In genomic region chr9:47778438-47778837, GRCm38 (mm10) we compare ENCODE assay signal across 14 mouse cellular contexts.
DNase-seq lines count a peak whose midpoint lies in the region; ATAC-seq and TF ChIP-seq lines count a peak whose summit lies in the region.
"Had no signal": no experiment of that assay in that cellular context is flagged by ENCODE, and none has a peak within 500 bp of the region (broad histone marks: within the 10 kb centered on the region; RNA-seq: fewer than 3 reads in every experiment).

No protein-coding gene starts in this region.

- H3K4me2 ChIP-seq in hindbrain, embryonic 11.5 days (replicated peaks; ENCODE audit: low read depth, low read length), result no peak overlapping the region
- no peak overlapping the region for H3K4me2 ChIP-seq in hindbrain, embryonic 16.5 days (ENCODE audit: low read length)
- H3K4me2 ChIP-seq: embryonic facial prominence, embryonic 13.5 days had no signal

- no peaks in the 10 kb centered on the region for H3K36me3 ChIP-seq in hindbrain, embryonic 11.5 days (ENCODE audit: control insufficient read depth, insufficient read depth, low read length)
- no peaks in the 10 kb centered on the region for H3K36me3 ChIP-seq in hindbrain, embryonic 16.5 days (ENCODE audit: control insufficient read depth, insufficient read depth, low read length)
- H3K36me3 ChIP-seq: embryonic facial prominence, embryonic 13.5 days had no signal

- peak; percentile 32 for DNase-seq in embryo, embryonic 11 days
- DNase-seq in embryo, embryonic 9.5 days (ENCODE audit: extremely low spot score), result no peak
- no peak for DNase-seq in hindbrain, embryonic 11.5 days (ENCODE audit: low spot score)
- DNase-seq in lung, postnatal 36 days, result peak; percentile 39
- no peak for DNase-seq in cerebellum, adult 9-10 months
- no peak for DNase-seq in layer of hippocampus, postnatal 25 days (ENCODE audit: extremely low spot score in 1 of 2, low spot score in 1 of 2)
- DNase-seq: B cell, adult 2 months; cerebellum, adult 18-20 months; thymus, adult 2 months had no signal

- WGBS in hindbrain, embryonic 11.5 days, result 62% methylated on average over 11 of the region's 11 CpGs
- WGBS in hindbrain, embryonic 16.5 days, result 38% methylated on average over 11 of the region's 11 CpGs

- H3K9me3 ChIP-seq in hindbrain, embryonic 11.5 days (ENCODE audit: control insufficient read depth, low read length), result no peaks in the 10 kb centered on the region
- H3K9me3 ChIP-seq in hindbrain, embryonic 16.5 days (ENCODE audit: control insufficient read depth, low read length), result no peaks in the 10 kb centered on the region
- H3K9me3 ChIP-seq: embryonic facial prominence, embryonic 13.5 days; megakaryocyte, embryonic 14.5 days had no signal

- no peak for TF ChIP-seq POLR2A in bone marrow macrophage, adult 2 months (IDR thresholded peaks at IDR 0.05; ENCODE audit: borderline replicate concordance, low read depth, low read length)

- no peak overlapping the region for H3K4me3 ChIP-seq in hindbrain, embryonic 11.5 days (ENCODE audit: low read depth, low read length)
- no peak overlapping the region for H3K4me3 ChIP-seq in hindbrain, embryonic 16.5 days (ENCODE audit: low read length)
- no peak overlapping the region for H3K4me3 ChIP-seq in bone marrow macrophage, adult 2 months (ENCODE audit: insufficient read depth, low read length)
- H3K4me3 ChIP-seq: embryonic facial prominence, embryonic 13.5 days; megakaryocyte, embryonic 14.5 days had no signal

- H3K9ac ChIP-seq in hindbrain, embryonic 11.5 days (ENCODE audit: low read depth, low read length), result no peak overlapping the region
- no peak overlapping the region for H3K9ac ChIP-seq in hindbrain, embryonic 16.5 days (ENCODE audit: low read depth, low read length)
- H3K9ac ChIP-seq: embryonic facial prominence, embryonic 13.5 days had no signal

- ATAC-seq in hindbrain, embryonic 11.5 days (ENCODE audit: low FRiP score), result no peak
- ATAC-seq in hindbrain, embryonic 16.5 days, result no peak

- 0 out of 2 replicates have a peak overlapping the region, but pooled peaks have one; percentile 27 for H3K27ac ChIP-seq in hindbrain, embryonic 11.5 days (ENCODE audit: low read depth, low read length)
- no peak overlapping the region for H3K27ac ChIP-seq in hindbrain, embryonic 16.5 days (ENCODE audit: low read depth, low read length)
- H3K27ac ChIP-seq in bone marrow macrophage, adult 2 months (ENCODE audit: insufficient read depth, low read depth, low read length), result peak overlapping the region; percentile 87
- H3K27ac ChIP-seq: embryonic facial prominence, embryonic 13.5 days; kidney, postnatal 0 days had no signal

- H3K27me3 ChIP-seq in hindbrain, embryonic 11.5 days (ENCODE audit: control insufficient read depth, insufficient read depth, low read length), result no peaks in the 10 kb centered on the region
- H3K27me3 ChIP-seq in hindbrain, embryonic 16.5 days (replicated peaks; ENCODE audit: control insufficient read depth, insufficient read depth, low read length), result no peaks in the 10 kb centered on the region
- H3K27me3 ChIP-seq: embryonic facial prominence, embryonic 13.5 days had no signal

- no peak for TF ChIP-seq CTCF in bone marrow macrophage, adult 2 months (IDR thresholded peaks at IDR 0.05; ENCODE audit: low read depth, low read length)

- H3K4me1 ChIP-seq in hindbrain, embryonic 11.5 days (replicated peaks; ENCODE audit: control insufficient read depth, insufficient read depth, low read length), result 0 out of 2 replicates have a peak, but pooled peaks cover 3% of the 10 kb centered on the region
- peaks cover 17% of the 10 kb centered on the region for H3K4me1 ChIP-seq in hindbrain, embryonic 16.5 days (ENCODE audit: control insufficient read depth, insufficient read depth, low read depth, low read length)
- H3K4me1 ChIP-seq in bone marrow macrophage, adult 2 months (ENCODE audit: control insufficient read depth, insufficient read depth, low read length), result peaks cover 62% of the 10 kb centered on the region
- H3K4me1 ChIP-seq: megakaryocyte, embryonic 14.5 days had no signal

Comparison
In these comparisons a context has a peak if more than half of its experiments do, and no peak if none do; other contexts are left out.
1. DNase-seq: peak in embryo, embryonic 11 days (single experiment) and lung, postnatal 36 days (single experiment); none in embryo, embryonic 9.5 days (single experiment), hindbrain, embryonic 11.5 days (single experiment), cerebellum, adult 9-10 months (single experiment) and layer of hippocampus, postnatal 25 days (0 of 2).